20 mouse cellular contexts compared by ENCODE assay signal in genomic region chr17:46259675-46260074, GRCm38 (mm10). TPM values are rescaled to one million over a fixed set of nuclear protein-coding genes. Genes with fewer than 3 reads are reported as not detected.
"Had no signal": no experiment of that assay in that cellular context is flagged by ENCODE, and none has a peak within 500 bp of the region (broad histone marks: within the 10 kb centered on the region; RNA-seq: fewer than 3 reads in every experiment).

No protein-coding gene starts in this region.

- H3K9ac ChIP-seq: liver, postnatal 0 days; lung, embryonic 14.5 days; midbrain, embryonic 12.5 days; neural tube, embryonic 13.5 days; neural tube, embryonic 15.5 days had no signal

- ATAC-seq: liver, postnatal 0 days; midbrain, embryonic 16.5 days had no signal

- H3K4me3 ChIP-seq: midbrain, embryonic 10.5 days; midbrain, embryonic 12.5 days; neural tube, embryonic 13.5 days; neural tube, embryonic 15.5 days had no signal

- H3K9me3 ChIP-seq: midbrain, embryonic 10.5 days; midbrain, embryonic 12.5 days; neural tube, embryonic 13.5 days; neural tube, embryonic 15.5 days had no signal

- DNase-seq: liver, postnatal 0 days; lung, embryonic 14.5 days; lung, postnatal 10 days; midbrain, embryonic 14.5 days; retina, postnatal 1 day; right cerebral cortex, adult 18-20 months; right cerebral cortex, postnatal 25 days; right cerebral cortex, postnatal 4 days; spleen, adult 18-20 months; thymus, adult 18-20 months; thymus, postnatal 14 days; thymus, postnatal 36 days had no signal

- H3K27ac ChIP-seq: midbrain, embryonic 10.5 days; midbrain, embryonic 12.5 days; neural tube, embryonic 13.5 days; neural tube, embryonic 15.5 days had no signal

- H3K27me3 ChIP-seq: neural tube, embryonic 15.5 days had no signal

- H3K4me2 ChIP-seq: lung, embryonic 14.5 days; midbrain, embryonic 12.5 days; neural tube, embryonic 13.5 days; neural tube, embryonic 15.5 days had no signal

RNA-seq across cellular contexts. Expression of gene Lrrc73, which starts 6.3 kb away (rescaled TPM):
- total RNA-seq: monocyte, adult 5-6 weeks had no signal
- polyA plus RNA-seq: liver, postnatal 0 days had no signal

RNA-seq across cellular contexts. Expression of gene Dlk2, which starts 37.5 kb away (rescaled TPM):
- total RNA-seq: megakaryocyte, adult 5-6 weeks; megakaryocyte-erythroid progenitor cell, adult 5-6 weeks; monocyte, adult 5-6 weeks had no signal
- polyA plus RNA-seq: liver, postnatal 0 days had no signal
